Mouse (Mus musculus) liver, postnatal 0 days (tissue): ENCODE measurements around the gene Foxo3. TPM values are rescaled to one million over a fixed set of nuclear protein-coding genes. Genes with fewer than 3 reads are reported as not detected.

Experiments used
- ATAC-seq: fragments of 200-750 bp; cut with Nextera tagmentation; 2 replicates; pipeline ENCODE4 v1.8.0; 2017; ENCODE audit warnings: mild to moderate bottlenecking, moderate library complexity
- DNase-seq: peaks from one replicate; pipeline ENCODE4 v3.0.0-alpha.2; 2016
- H3K27ac ChIP-seq: fragments of 300-500 bp; sonication (generic); 2 replicates; pipeline ENCODE4 v1.5.1; 2014; ENCODE audit warnings: antibody characterized with exemption, moderate library complexity, mild to moderate bottlenecking, low read depth
- H3K27me3 ChIP-seq: fragments of 300-500 bp; sonication (generic); 2 replicates; pipeline ENCODE4 v1.6.1; 2014; ENCODE audit warnings: low read length, control low read depth, mixed read lengths; ENCODE audit not compliant: insufficient read depth
- H3K36me3 ChIP-seq: fragments of 300-500 bp; sonication (generic); replicated peaks from 2 replicates; pipeline ENCODE4 v1.6.1; 2014; ENCODE audit warnings: mild to moderate bottlenecking, control low read depth, low read length, moderate library complexity, mixed read lengths; ENCODE audit not compliant: insufficient read depth
- H3K4me1 ChIP-seq: fragments of 300-500 bp; sonication (generic); 2 replicates; pipeline ENCODE4 v1.6.1; 2014; ENCODE audit warnings: antibody characterized with exemption, mild to moderate bottlenecking, control low read depth; ENCODE audit not compliant: insufficient read depth
- H3K4me2 ChIP-seq: fragments of 300-500 bp; sonication (generic); 2 replicates; pipeline ENCODE4 v1.6.1; 2014; ENCODE audit warnings: low read depth, mild to moderate bottlenecking, low read length, moderate library complexity, mixed read lengths
- H3K4me3 ChIP-seq: fragments of 300-500 bp; sonication (generic); 2 replicates; pipeline ENCODE4 v1.5.1; 2014; ENCODE audit warnings: low read depth, low read length
- H3K9ac ChIP-seq: fragments of 300-500 bp; sonication (generic); replicated peaks from 2 replicates; pipeline ENCODE4 v1.6.1; 2014; ENCODE audit warnings: mild to moderate bottlenecking, moderate library complexity
- H3K9me3 ChIP-seq: fragments of 300-500 bp; sonication (generic); 2 replicates; pipeline ENCODE4 v1.6.1; 2016; ENCODE audit warnings: mild to moderate bottlenecking, control low read depth, low read length, mixed read lengths
- CTCF ChIP-seq: sonication (generic); IDR thresholded peaks from 2 replicates; pipeline ENCODE4 v1.5.1; 2016; ENCODE audit warnings: antibody characterized with exemption, low read depth
- EP300 ChIP-seq: IDR thresholded peaks from 2 replicates; pipeline ENCODE4 v1.6.1; 2016; ENCODE audit warnings: antibody characterized with exemption, low read depth, mild to moderate bottlenecking
- WGBS: fragments of 180-500 bp; shearing (Covaris S2); extraction: QIAGEN DNeasy Blood & Tissue Kit; methylation state at CpG from one replicate; pipeline ENCODE4 v1.1.7; 2014; ENCODE audit not compliant: insufficient replicate concordance; 5-methylcytosine and 5-hydroxymethylcytosine counted together
- polyA plus RNA-seq: library from polyadenylated mRNA; unstranded; fragments of >200 nt; fragmentation: Nextera tagmentation; extraction: Ambion mirVana; gene quantifications from 2 replicates; pipeline ENCODE4 v1.2.1, GENCODE M21; 2015

Foxo3 gene
- polyA plus RNA-seq, 1 experiment from 2014 or later: 8.4 TPM

DNA sequence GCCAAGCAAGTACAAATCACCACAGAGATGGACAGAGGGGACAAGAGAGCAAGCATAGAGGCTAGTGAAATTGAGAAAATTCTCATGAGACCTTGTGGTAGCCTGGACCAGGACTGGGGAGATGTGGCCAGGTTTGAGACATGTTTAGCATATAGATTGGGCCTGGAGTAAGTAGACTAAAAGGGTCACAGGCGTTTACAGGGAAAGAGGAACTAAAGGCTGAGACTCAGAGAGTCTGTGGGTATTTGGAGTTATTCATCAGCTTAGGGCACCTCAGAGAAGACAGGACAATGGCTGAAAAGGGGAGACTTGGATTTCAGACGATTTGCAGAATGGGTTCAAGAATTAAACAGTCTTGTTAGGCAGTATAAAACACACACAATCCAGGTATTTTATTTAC is 121.8 kb downstream of the Foxo3 start:
- no peak overlapping the region for H3K4me3 ChIP-seq
- H3K9me3 ChIP-seq: peaks cover 4% of the 10 kb centered on the region; the same call in 1 of the 2 replicates
- no peaks in the 10 kb centered on the region for H3K27me3 ChIP-seq
- WGBS: 37% methylated on average over 2 of the region's 2 CpGs
- ATAC-seq (no peak), DNase-seq (no peak)
- H3K36me3 ChIP-seq: no peaks in the 10 kb centered on the region
- H3K4me1 ChIP-seq: peaks cover 3% of the 10 kb centered on the region; the same call in 1 of the 2 replicates
- H3K4me2 ChIP-seq: no peak overlapping the region
- TF ChIP-seq EP300: no peak
- no peak for TF ChIP-seq CTCF
- H3K9ac ChIP-seq: no peak overlapping the region
- H3K27ac ChIP-seq: no peak overlapping the region

- WGBS: 34% methylated on average over 14 of the region's 14 CpGs
- no peak overlapping the region for H3K27ac ChIP-seq
- no peaks in the 10 kb centered on the region for H3K9me3 ChIP-seq
- no peak for DNase-seq
- TF ChIP-seq EP300: no peak
- no peak for TF ChIP-seq CTCF
- no peaks in the 10 kb centered on the region for H3K27me3 ChIP-seq
- H3K36me3 ChIP-seq: no peaks in the 10 kb centered on the region
- peak; percentile 36; the same call in 1 of the 2 replicates for ATAC-seq
- H3K4me1 ChIP-seq: peaks cover 3% of the 10 kb centered on the region; the same call in 1 of the 2 replicates
- H3K4me2 ChIP-seq: peak overlapping the region; percentile 48
- H3K9ac ChIP-seq: no peak overlapping the region
- H3K4me3 ChIP-seq: no peak overlapping the region
These were observed 123.9 kb downstream of the Foxo3 start for GRCm38 (mm10) chr10:42152426-42153205.

GRCm38 (mm10) chr10:42149767-42150166 is 126.8 kb downstream of the Foxo3 start:
- no peak overlapping the region for H3K27ac ChIP-seq
- H3K9me3 ChIP-seq: no peaks in the 10 kb centered on the region
- peaks cover 6% of the 10 kb centered on the region; the same call in 1 of the 2 replicates for H3K4me1 ChIP-seq
- no peak overlapping the region for H3K4me2 ChIP-seq
- no peak for TF ChIP-seq CTCF
- no peak for TF ChIP-seq EP300
- no peak overlapping the region for H3K9ac ChIP-seq
- no peak for ATAC-seq
- H3K27me3 ChIP-seq: no peaks in the 10 kb centered on the region
- WGBS: 66% methylated on average over 3 of the region's 3 CpGs
- no peaks in the 10 kb centered on the region for H3K36me3 ChIP-seq
- H3K4me3 ChIP-seq: no peak overlapping the region
- DNase-seq: no peak

GRCm38 (mm10) chr10:42148326-42148725 is 128.2 kb downstream of the Foxo3 start:
- Histone ChIP-seq H3K27ac (no peak overlapping the region), H3K9ac (no peak overlapping the region), H3K4me1 (peaks cover 6% of the 10 kb centered on the region; the same call in 1 of the 2 replicates), H3K36me3 (no peaks in the 10 kb centered on the region), H3K4me2 (no peak overlapping the region), H3K27me3 (no peaks in the 10 kb centered on the region), H3K4me3 (no peak overlapping the region), H3K9me3 (no peaks in the 10 kb centered on the region)
- ATAC-seq (no peak), DNase-seq (no peak)
- 70% methylated on average over 3 of the region's 3 CpGs for WGBS
- TF ChIP-seq CTCF (no peak), EP300 (no peak)

DNA sequence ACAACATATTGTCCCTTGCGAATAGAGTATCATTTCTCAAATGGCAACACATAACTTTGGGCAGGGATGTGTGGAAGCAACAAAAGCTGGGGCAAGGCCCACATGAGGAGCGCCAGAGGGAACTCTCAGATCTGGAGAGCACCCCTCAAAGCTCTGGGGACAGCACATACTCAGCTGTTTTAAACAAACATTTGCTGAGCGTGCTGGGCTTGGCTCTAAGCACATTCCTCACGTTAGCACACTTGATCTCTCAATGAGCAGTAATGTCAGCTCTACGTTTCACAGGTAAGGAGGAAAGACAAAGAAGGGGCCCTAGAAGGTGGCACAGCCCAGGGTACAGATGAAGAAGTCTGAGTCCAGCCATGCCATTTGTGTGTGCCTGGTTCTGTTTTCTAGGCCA is 131.3 kb downstream of the Foxo3 start:
- ATAC-seq: no peak
- no peak overlapping the region for H3K4me3 ChIP-seq
- no peak for TF ChIP-seq EP300
- no peak for TF ChIP-seq CTCF
- H3K4me2 ChIP-seq: no peak overlapping the region
- H3K9me3 ChIP-seq: no peaks in the 10 kb centered on the region
- H3K36me3 ChIP-seq: no peaks in the 10 kb centered on the region
- DNase-seq: no peak
- H3K27ac ChIP-seq: no peak overlapping the region
- no peak overlapping the region for H3K9ac ChIP-seq
- 58% methylated on average over 5 of the region's 5 CpGs for WGBS
- no peaks in the 10 kb centered on the region for H3K27me3 ChIP-seq
- H3K4me1 ChIP-seq: 0 out of 2 replicates have a peak, but pooled peaks cover 3% of the 10 kb centered on the region

- 44% methylated on average over 5 of the region's 5 CpGs for WGBS
- H3K36me3 ChIP-seq: no peaks in the 10 kb centered on the region
- no peak for ATAC-seq
These were observed 131.8 kb downstream of the Foxo3 start for GRCm38 (mm10) chr10:42144788-42145187.

More at GRCm38 (mm10) chr10:42144788-42145187, 131.8 kb downstream of the Foxo3 start:
- Histone ChIP-seq H3K27me3 (no peaks in the 10 kb centered on the region), H3K4me1 (0 out of 2 replicates have a peak, but pooled peaks cover 3% of the 10 kb centered on the region), H3K4me2 (no peak overlapping the region), H3K9me3 (no peaks in the 10 kb centered on the region), H3K27ac (no peak overlapping the region), H3K4me3 (no peak overlapping the region), H3K9ac (no peak overlapping the region)
- DNase-seq: no peak
- no peak for TF ChIP-seq CTCF
- no peak for TF ChIP-seq EP300
